Mouse (Mus musculus) common myeloid progenitor, adult 5-6 weeks (primary cell): Measurements from ENCODE around the gene Mrps34. TPM values are rescaled to one million over a fixed set of nuclear protein-coding genes. Genes with fewer than 3 reads are reported as not detected.
A peak's percentile ranks its signal among the peaks of the same experiment; 100 is the strongest.
"Not testable (repeated sequence)": the region's sequence is repeated elsewhere in the genome, so short reads cannot be mapped to it uniquely, and the experiment has no call there.

Experiments used
- ATAC-seq: replicated peaks from 2 replicates; pipeline ENCODE4 v1.8.0; 2016; ENCODE audit warnings: low read depth, mild to moderate bottlenecking, moderate TSS enrichment, inconsistent platforms; ENCODE audit not compliant: poor library complexity, severe bottlenecking
- total RNA-seq: library from RNA; stranded (forward); fragments of 200-1000, 187-1606 nt; gene quantifications from 2 replicates; pipeline ENCODE4 v1.2.3, GENCODE M21; 2017

Gene Mrps34
- total RNA-seq, 1 experiment from 2014 or later, result 21.6 TPM

DNA sequence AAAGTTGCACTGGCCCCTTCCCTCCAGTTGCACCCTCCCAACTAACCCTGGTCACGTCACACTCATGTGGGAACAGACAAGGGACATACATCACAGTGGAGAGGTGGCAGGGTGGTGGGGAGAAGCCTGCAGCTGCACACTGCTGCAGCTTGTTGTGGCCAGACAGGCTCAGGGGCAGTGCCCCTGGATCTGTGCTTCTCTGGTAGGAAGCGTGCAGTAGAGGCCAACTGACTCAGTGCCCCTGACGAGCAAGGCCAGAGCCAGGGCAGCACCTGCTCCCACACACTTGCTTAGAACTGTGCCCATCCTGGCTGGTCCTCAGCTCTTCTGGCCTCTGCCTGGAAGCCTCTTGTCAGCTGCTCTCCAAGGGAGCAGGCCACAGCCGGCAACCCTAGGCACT lies 2.7 kb downstream of the Mrps34 start:
- ATAC-seq, result no peak

DNA sequence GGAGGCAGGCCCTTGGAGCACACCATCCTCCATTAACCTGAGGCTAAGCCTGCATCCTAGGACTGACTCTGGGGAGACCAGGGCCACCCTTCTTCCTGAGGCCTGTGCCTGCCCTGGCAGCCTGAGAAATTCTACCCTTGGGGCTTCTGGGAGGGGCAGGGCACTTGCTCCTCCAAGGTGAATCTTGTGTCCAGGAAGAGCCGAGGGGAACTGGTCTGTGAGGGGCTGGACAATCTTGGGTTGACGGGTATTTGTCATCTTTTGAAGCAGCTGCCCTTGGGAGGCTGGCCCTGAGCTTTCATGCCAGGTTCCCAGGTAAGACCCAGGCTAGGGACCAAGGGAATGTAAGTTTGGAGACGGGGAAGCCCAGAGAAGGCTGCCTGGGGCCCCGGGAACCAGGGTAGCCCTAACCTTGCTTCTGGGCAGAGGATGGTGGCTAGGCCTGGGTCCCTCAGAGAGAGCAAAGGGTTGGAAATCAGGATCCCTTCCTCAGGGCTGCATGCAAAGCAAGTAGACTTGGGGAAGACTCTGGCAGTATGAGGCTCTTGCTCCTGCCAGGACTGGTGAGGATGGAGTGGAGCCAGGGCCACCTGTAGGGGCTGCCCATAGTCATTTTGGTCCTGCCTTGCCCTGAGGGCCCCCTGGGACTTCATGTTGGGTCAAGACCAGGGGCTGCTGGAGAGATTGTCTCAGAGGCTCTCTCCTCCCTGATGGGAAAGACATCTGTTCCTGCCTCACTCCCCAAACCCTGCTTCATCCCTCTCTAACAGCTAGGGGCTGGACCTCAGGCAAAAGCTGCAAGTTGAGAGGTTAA lies 3.3 kb downstream of the Mrps34 start:
- ATAC-seq, result no peak

DNA sequence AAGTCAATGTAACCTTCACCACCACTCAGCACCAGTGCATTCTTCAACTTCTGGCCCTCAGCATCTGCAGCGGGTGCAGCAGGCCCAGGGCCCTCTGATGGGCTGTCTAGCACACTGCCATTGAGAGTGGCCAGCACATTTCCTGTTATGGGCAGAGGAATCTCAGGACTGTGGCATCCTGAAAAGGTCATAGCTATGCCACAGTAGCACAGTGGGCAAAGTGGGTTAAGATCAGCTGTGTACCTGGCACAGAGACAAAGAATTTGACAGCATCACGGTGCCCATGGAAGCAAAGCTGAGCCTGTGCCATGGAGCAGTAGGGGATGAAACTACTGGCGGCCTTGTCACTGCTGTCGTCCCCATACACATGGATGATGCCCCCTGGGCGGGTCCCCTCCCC lies 4.2 kb downstream of the Mrps34 start:
- no peak for ATAC-seq

DNA sequence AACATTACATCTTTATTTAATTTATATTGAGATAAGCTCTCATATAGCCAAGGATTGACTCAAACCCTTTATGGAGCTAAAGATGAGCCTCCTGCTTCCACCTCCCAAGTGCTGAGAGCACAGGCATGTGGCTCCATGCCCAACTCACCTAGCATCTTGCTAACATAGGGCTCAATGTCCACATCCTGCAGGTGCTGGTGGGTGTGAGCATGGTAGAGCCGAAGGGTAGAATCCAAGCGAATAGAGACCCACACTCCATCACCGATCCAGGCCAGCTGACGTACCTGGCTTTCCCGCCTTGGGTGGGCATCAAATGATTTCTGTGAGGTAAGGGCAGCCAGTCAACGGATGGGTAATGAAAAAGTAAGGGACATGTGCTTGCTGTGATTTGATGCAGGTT lies 5.1 kb downstream of the Mrps34 start:
- ATAC-seq, result no peak

DNA sequence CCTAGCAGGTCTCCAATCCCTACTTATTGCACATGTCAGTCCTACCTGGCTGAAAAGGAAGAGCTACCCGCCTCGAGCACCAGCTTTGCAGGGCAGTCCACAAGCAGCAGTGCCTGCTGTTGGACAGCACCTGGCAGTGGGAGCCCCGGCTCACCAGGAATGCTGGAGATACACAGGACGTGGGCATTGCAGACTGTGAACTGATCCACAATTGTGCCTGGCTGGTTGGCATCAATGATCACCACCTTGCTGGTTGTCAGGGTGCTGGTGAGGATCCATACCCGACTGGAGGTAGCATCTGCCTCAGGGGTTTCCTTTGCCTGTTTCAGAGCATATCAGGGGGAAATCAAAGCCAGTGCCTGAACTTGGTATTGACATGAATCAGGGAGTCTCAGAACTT lies 7.2 kb downstream of the Mrps34 start:
- ATAC-seq, result no peak

DNA sequence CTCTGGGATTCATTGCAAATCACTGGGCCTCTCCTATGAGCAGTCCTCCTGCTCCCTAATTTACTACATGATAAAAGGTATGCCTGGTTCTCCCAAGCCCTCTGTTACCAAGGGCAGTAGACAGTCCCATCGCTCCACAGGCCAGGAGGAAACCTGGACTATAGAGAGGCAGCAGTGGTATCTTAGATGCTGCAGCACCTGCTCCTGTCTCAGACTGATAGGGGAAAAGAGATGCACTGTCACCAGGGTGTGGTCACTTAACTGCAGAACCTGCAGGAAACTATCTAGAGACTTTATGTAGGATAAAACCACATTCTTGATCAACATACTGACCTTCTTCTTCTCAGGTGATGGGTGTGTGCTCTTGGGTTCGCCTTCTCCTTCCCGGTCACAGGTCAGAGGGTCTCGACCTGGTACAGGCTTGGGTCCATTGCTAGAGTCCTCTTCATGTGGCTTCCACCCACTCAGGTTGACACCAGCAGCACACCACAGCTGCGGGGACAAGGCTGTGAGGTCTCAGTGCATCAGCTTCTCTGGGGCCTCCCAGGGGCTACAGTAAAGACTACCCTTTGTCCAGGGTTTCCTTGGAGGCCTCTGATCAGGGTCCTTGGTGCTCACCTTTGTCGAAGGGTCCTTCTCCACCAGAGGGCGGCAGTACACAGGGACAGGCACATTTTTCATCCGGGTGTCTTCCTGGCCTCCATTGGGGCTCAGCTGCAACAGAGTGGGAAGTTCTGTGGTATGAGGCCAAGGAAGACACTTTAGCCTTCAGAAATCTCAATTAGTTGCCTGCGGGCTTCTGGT lies 8.0 kb downstream of the Mrps34 start:
- peak; percentile 47 for ATAC-seq

DNA sequence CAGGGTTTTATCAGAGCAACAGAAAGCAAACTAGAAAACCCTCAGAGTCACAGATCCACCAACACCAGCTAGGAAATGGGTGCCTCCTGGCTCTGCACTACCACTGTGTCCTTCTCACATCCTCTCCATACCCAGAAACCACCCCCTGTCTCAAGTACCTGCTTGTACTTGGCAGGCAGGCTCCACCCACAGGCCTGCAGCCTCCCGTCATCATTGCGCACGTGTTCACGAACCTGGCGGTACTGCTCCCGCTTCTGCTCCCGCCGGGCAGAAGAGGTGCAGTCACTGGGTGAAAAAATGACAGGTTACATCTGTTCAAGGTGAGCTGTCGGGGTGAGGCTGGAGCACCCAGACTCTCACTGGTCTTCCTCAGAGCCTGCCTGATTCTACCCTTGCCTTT lies 8.9 kb downstream of the Mrps34 start:
- no peak for ATAC-seq

DNA sequence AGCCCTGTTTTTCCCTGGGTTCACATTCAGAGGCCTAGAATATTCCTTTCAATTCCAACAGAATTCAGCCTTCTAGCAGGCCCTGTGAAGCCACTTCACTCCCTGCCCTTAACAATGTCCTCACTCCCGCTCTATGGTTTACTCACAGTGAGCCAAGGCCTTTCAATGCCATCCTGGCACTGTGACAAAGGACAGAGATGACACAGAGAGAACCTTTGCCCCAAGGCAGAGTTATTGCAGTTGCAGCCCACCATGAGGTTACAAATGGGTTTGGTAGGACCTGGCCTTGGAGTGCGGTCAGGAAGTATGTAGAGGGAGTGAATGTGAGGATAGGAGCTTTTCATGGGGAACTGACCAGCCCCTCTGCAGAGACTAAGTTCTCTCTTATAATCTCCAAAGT lies 12.7 kb downstream of the Mrps34 start:
- no peak for ATAC-seq

DNA sequence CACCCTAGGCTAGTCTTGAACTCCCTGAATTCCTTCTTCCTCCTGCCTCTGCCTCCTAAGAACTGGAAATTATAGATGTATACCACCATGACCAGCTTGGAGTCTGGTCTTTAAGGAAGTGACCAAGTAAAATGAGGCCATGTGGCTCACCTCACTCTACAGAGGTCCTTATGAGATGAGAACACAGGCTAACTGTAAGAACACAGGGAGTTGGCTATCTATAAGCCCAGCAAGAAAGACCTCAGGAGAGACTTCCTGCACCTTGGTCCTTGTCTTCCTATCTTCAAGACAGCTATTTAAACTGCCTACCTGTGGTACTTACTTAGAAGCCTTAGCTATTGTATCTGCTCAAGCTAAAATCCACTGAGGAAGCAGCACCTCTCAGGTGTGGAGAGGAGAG lies 19.1 kb downstream of the Mrps34 start:
- ATAC-seq, result no peak

DNA sequence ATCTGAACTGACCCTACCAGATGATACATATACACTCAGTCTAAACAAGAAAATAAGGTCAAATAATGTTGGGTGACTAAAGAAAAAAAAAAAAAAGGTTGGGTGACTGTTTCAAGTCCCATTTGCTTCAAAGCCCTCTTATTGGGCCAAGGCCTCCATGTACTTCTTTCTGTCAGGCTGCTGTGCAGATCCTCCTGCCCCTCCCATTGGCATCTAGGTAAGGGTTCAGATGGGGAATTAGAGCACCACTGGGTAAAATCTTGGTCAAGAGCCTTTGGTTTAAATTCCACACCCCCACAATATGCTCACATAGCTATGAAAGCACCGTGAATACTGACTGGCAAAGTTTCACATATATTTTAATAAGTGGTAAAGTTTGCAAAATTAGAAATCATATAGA lies 28.3 kb downstream of the Mrps34 start:
- ATAC-seq, result no peak

DNA sequence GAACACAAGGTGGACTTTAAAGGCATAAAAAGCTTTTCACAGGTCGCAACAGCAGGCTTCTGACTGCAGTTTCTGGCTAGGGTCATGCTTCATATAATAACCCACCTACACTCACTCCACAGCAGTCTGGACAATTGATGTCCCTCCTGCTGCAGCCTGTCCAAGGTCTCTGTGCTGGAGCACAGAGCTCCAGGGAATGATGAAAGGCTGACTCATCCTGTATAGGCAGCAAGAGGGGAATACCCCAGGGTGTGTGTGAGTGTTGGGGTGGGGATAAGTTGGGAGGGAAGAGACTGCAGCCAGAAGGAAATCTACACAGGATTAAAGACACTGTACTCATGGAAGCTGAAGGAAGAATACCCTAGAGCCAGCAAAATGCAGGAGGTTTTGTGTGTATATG lies 34.6 kb downstream of the Mrps34 start:
- no peak for ATAC-seq

DNA sequence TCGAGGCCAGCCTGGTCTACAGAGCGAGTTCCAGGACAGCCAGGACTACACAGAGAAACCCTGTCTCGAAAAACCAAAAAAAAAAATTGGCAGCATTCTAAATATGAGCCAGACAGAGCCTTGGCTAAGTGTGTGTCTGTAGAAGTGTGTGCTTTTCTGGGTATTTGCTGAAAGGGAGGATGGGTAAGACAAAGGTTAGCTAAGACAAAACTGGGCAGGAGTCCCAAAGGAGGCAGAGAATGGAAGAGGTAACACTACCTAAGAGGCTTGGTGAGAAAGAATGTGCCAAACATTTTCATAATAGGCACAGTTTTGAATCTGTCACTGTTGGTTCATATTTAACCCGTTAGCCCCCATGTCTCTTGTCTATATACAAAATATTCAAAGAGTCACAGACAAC lies 37.5 kb downstream of the Mrps34 start:
- ATAC-seq, result no peak

DNA sequence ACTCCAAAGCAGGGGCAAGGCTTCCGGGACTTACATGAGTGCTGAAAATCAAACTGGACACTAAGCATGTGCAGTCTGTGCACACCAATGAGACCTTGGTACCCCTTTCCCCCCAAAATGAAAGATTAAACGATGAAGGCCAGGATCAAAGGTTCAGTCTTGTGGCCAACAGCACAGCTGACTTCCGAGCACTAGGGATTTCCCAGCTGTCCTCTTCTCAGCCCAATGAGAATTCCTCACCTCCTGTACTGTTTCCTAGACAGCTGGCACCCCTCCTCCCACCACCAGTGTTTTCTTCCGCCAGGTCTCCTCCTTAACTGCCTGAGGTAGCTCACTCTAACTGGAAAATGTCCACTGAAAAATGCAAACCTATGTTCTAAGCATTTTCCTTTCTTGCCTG lies 38.2 kb downstream of the Mrps34 start:
- no peak for ATAC-seq

DNA sequence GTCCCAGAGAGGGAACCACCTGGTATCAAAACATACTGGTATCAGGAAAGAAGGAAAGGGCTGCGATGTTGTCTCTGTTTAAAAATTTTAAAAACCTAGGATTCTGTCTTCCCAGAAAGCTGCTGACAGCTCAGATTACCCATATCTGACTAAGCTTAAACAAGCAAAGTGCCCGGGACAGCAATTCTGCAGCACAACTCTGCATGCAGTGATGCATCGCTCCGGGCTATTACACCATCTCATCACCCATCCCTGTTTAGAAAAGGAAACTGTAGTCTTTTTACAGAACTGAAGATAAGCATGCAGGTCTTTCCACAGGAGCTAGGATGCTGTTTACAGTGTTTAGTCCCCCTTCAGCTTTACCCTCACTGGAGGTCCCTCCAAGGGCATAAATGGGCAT lies 40.0 kb downstream of the Mrps34 start:
- ATAC-seq, result no peak

DNA sequence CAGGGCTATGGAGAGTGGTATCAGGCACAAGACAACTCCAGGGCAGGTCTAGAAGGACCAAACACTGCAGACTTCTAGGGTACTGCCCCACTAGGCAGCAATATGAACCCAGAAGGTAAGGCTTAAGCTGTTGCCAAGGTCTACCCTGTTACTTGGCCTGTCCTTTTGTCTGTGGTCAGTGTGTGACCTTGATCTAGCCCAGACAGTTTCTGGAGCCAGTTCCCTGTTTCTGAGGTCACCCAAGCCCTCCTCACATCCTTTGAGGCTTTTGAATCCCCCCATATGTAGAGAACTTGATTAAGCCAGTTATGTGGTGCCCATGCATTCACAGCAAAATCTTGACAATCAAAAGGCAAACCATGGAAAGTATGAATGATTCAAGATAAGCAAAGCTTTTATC lies 40.8 kb downstream of the Mrps34 start:
- 0 out of 2 replicates have a peak, but pooled peaks have one; percentile 4 for ATAC-seq

DNA sequence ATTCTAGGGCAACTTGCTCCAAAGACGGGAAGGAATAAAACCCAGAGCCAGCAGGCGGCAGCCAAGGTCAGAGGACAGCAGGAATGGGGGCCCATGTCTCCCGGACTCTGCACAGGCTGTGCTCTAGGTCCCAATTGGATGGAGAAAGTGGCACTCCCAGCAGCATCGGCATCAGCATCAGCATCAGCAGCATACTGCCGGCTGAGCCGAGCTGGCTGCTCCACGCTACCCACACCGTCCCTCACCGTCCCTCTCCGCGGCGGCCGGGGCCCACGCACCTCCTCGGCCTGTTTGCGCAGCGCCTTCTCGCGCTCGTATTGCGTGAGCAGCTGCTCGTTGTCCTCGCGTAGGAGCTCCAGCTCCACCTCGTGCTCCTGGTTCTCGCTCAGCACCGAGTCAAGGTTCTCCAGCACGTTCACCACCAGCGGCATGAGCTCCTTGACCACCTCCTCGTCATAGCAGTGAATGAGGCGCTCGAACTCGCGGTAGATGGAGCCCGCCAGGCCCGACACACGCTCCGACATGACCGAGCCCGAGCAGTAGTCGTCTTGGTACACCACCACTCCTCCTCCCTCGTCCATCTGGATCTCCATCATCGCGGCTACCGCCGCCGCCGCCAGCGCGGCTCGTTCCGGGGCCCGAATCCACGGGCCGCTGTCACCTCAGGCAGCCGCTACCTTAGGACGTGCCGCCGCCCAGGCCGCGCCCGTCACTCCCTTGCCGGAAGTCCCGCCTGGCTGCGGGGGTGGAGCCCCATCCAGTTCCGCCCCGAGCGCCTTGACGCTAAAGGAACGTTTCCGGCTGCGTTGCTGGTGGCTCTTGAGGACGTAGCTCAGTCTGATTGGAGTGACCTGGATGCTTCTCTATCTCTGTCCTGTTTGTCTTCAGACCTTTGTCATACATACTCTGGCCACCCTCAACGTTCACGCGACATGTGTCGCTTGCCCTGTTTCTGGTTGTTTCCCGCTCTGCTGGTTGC lies 41.6 kb downstream of the Mrps34 start, which contains the start of gene Mapk8ip3:
Gene Mapk8ip3, minus strand, starts transcription at position 719 of the 979 bp plus-strand sequence.
- ATAC-seq, result peak; percentile 93

DNA sequence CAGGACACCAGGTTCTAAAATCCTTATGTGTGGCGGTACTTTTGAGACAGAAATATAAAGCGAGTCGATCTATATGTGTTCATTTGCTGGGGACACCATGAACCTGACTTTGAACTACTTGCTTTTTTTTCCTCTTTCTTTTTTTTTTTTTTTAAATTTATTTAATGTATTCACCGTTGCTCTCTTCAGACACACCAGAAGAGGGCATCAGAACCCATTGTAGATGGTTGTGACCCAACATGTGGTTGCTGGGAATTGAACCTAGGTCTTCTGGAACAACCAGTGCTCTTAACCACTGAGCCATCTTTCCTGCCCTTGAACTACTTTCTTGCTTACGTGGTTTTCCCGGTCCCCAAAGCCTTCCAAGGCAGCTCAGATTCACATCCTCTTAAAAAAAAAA lies 42.4 kb downstream of the Mrps34 start:
- ATAC-seq, result no peak

DNA sequence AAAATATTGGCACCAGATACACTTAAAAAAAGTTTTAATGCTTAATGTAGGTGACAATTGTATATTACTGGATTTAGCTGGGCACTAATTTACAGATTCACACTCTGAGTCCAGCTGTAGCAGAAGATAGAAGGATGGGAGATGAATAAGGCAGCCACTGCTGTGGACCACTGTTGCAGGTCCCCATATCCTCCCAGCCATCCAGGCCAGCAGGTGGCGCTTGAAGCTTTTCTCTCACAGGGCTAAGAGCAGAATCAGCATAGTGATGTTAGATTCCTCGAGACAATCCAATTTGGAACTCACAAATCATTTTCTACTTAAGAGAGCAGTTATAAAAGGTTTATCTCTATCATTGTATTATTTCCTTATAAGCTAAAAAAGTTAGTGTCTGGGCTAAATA lies 47.5 kb downstream of the Mrps34 start:
- peak; percentile 87 for ATAC-seq

DNA sequence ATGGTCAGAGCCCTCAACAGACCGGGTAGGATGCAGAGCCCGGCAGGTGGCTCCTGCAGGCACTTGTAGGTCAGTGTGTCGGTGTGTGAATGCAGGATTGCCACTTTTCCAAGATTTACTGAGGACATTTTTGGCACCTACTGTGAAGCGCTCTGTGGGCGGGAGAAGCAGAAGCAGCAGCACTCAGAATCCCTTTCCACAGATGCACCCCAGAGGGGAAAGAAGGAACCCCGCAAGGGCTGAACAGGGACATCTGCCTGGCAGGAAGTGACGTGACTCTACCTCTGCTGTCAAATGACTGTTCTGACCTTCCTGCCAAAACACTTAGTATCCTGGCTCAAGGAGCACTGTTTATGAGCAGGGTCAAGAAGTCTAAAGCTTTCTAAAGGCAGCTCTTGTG lies 48.1 kb downstream of the Mrps34 start:
- no peak for ATAC-seq

DNA sequence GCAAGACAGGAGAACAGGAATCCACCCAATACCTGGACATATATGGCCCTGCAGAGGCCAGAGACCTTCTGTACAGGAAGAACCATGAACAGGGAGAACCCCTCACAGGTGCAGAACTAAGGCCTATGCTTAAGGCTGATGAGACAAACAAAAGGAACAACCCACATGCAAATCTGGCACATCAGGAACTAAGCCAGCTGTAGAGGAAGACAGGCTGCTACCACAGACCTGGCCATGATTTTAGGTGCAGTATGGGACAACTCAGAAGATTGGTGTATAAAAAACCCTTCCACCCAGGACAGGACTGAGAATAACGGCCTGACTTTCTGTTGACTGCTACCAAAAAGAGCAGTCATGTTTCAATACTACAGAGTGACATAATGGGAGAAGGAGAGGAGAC lies 48.7 kb downstream of the Mrps34 start:
- not testable (repeated sequence) for ATAC-seq
